Mouse (Mus musculus): ENCODE measurements around the gene Washc2. TPM values are rescaled to one million over a fixed set of nuclear protein-coding genes. Genes with fewer than 3 reads are reported as not detected.

Washc2 gene
- polyA plus RNA-seq, 1 experiment from 2014 or later: 34.2 TPM

DNA sequence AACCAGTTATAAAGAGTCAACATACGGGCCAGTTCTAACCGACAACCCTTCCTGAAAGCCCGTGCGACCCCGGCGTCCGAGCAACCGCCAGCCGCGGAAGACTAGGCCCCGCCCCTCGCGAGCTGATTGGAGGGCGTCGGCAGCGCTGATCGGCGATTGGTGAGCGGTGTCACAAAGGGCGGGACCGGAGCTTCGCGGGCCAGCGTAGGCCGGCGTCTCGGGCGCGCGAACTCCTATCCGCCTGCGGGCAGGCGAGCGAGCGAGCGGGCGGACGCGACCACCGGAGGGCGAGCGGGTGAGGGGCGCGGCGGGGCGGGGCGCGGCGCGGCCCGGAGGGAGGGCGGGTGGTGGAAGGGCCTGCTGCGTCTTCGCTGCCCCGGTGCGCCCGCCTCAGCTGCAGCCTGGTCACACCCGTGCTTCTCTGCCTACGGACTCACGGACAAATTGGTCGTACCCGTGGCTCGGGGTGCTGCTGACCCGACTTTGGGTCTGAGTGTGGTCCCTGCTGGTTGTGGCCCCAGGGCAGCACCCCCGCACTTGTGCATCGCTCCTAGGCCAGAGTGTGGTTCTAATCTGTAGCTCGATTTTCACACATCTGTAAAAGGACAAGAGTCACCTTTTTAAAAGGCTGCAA, 56.3 kb downstream of the Washc2 start, which contains the start of gene Zfand4:
Zfand4 (plus strand) TSS at position 205 of the 634 bp plus-strand sequence.
- H3K9ac ChIP-seq (ENCODE audit: low read length): peak within 1 kb of the TSS; percentile 82
- H3K4me3 ChIP-seq (ENCODE audit: control insufficient read depth in 1 of 2, insufficient read depth in 1 of 2, low read depth in 1 of 2, low read length in 2 of 2): peak within 1 kb of the TSS; percentile 64 to 82
- H3K4me2 ChIP-seq (ENCODE audit: low read length): peak within 1 kb of the TSS; percentile 88
- H3K4me1 ChIP-seq (ENCODE audit: control insufficient read depth in 2 of 2, insufficient read depth in 2 of 2, low read length in 2 of 2): peaks cover 5 to 6% of the 10 kb centered on the region in 2 experiments; a peak in 2 of 4 replicates
- ATAC-seq (ENCODE audit: insufficient number of reproducible peaks, insufficient read depth, low FRiP score, low read depth): peak; percentile 97
- peaks cover 30% of the 10 kb centered on the region for H3K36me3 ChIP-seq (ENCODE audit: control insufficient read depth, insufficient read depth, low read length)
- under 1% methylated on average over 66 of the region's 67 CpGs for WGBS
- peak within 1 kb of the TSS in 1 of 2 experiments; percentile 33; a peak in 1 of 4 replicates for H3K27ac ChIP-seq (replicated peaks in 1 of 2; ENCODE audit: control insufficient read depth in 1 of 2, insufficient read depth in 1 of 2, low read depth in 2 of 2, low read length in 2 of 2)
- no peaks in the 10 kb centered on the region for H3K27me3 ChIP-seq (ENCODE audit: control insufficient read depth, insufficient read depth, low read length)
- no peaks in the 10 kb centered on the region for H3K9me3 ChIP-seq (ENCODE audit: control insufficient read depth, low read length)

- no peak overlapping the region for H3K27ac ChIP-seq (replicated peaks in 1 of 2; ENCODE audit: control insufficient read depth in 1 of 2, insufficient read depth in 1 of 2, low read depth in 2 of 2, low read length in 2 of 2)
- WGBS: 91% methylated on average over 11 of the region's 11 CpGs
- peak overlapping the region in 1 of 2 experiments; percentile 64; a peak in 2 of 4 replicates for H3K4me3 ChIP-seq (ENCODE audit: control insufficient read depth in 1 of 2, insufficient read depth in 1 of 2, low read depth in 1 of 2, low read length in 2 of 2)
- peaks cover 26% of the 10 kb centered on the region for H3K36me3 ChIP-seq (ENCODE audit: control insufficient read depth, insufficient read depth, low read length)
- peak overlapping the region; percentile 88 for H3K4me2 ChIP-seq (ENCODE audit: low read length)
- peaks cover 5 to 6% of the 10 kb centered on the region in 2 experiments; a peak in 2 of 4 replicates for H3K4me1 ChIP-seq (ENCODE audit: control insufficient read depth in 2 of 2, insufficient read depth in 2 of 2, low read length in 2 of 2)
- H3K27me3 ChIP-seq (ENCODE audit: control insufficient read depth, insufficient read depth, low read length): no peaks in the 10 kb centered on the region
- H3K9ac ChIP-seq (ENCODE audit: low read length): no peak overlapping the region
- H3K9me3 ChIP-seq (ENCODE audit: control insufficient read depth, low read length): no peaks in the 10 kb centered on the region
- no peak for ATAC-seq (ENCODE audit: insufficient number of reproducible peaks, insufficient read depth, low FRiP score, low read depth)
Measured at GRCm38 (mm10) chr6:116264836-116265235, 57.0 kb downstream of the Washc2 start.

DNA sequence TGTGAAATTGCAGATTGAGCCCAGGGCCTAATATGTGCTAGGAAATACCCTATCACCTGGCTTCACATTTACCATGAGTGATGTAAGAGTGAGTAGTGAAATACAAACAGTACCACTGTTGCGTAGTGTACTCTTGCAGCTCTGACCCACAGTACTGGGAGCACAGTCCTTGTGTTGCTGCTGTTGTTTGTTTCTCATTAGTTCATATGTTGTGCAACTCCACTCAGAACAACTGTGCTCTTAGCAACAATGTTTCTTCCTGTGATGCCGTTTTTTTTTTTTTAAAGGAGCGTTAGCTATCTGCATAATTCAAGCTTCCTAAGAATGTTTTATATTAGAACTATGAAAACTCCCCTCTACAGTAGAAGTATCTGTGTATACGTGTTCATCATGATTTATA, 57.8 kb downstream of the Washc2 start:
- ATAC-seq (ENCODE audit: insufficient number of reproducible peaks, insufficient read depth, low FRiP score, low read depth): no peak

GRCm38 (mm10) chr6:116266273-116267109, 58.7 kb downstream of the Washc2 start:
- Histone ChIP-seq H3K36me3 (ENCODE audit: control insufficient read depth, insufficient read depth, low read length) (peaks cover 10% of the 10 kb centered on the region), H3K4me2 (ENCODE audit: low read length) (peak overlapping the region; percentile 48), H3K27me3 (ENCODE audit: control insufficient read depth, insufficient read depth, low read length) (no peaks in the 10 kb centered on the region), H3K27ac (replicated peaks in 1 of 2; ENCODE audit: control insufficient read depth in 1 of 2, insufficient read depth in 1 of 2, low read depth in 2 of 2, low read length in 2 of 2) (no peak overlapping the region), H3K9me3 (ENCODE audit: control insufficient read depth, low read length) (no peaks in the 10 kb centered on the region), H3K4me1 (ENCODE audit: control insufficient read depth in 2 of 2, insufficient read depth in 2 of 2, low read length in 2 of 2) (peaks cover 5 to 6% of the 10 kb centered on the region in 2 experiments; a peak in 2 of 4 replicates), H3K4me3 (ENCODE audit: control insufficient read depth in 1 of 2, insufficient read depth in 1 of 2, low read depth in 1 of 2, low read length in 2 of 2) (peak overlapping the region in 1 of 2 experiments; percentile 2; a peak in 1 of 4 replicates), H3K9ac (ENCODE audit: low read length) (no peak overlapping the region)
- 24% methylated on average over 11 of the region's 11 CpGs for WGBS
- ATAC-seq (ENCODE audit: insufficient number of reproducible peaks, insufficient read depth, low FRiP score, low read depth): no peak

More for the DNA sequence above, 57.8 kb downstream of the Washc2 start:
- Histone ChIP-seq H3K4me3 (ENCODE audit: control insufficient read depth in 1 of 2, insufficient read depth in 1 of 2, low read depth in 1 of 2, low read length in 2 of 2) (no peak overlapping the region), H3K36me3 (ENCODE audit: control insufficient read depth, insufficient read depth, low read length) (peaks cover 19% of the 10 kb centered on the region), H3K27ac (replicated peaks in 1 of 2; ENCODE audit: control insufficient read depth in 1 of 2, insufficient read depth in 1 of 2, low read depth in 2 of 2, low read length in 2 of 2) (no peak overlapping the region), H3K9me3 (ENCODE audit: control insufficient read depth, low read length) (no peaks in the 10 kb centered on the region), H3K9ac (ENCODE audit: low read length) (no peak overlapping the region), H3K4me2 (ENCODE audit: low read length) (no peak overlapping the region), H3K4me1 (ENCODE audit: control insufficient read depth in 2 of 2, insufficient read depth in 2 of 2, low read length in 2 of 2) (peaks cover 5 to 6% of the 10 kb centered on the region in 2 experiments; a peak in 2 of 4 replicates), H3K27me3 (ENCODE audit: control insufficient read depth, insufficient read depth, low read length) (no peaks in the 10 kb centered on the region)
- 84% methylated on average over 4 of the region's 4 CpGs for WGBS

- Histone ChIP-seq H3K27ac (replicated peaks in 1 of 2; ENCODE audit: control insufficient read depth in 1 of 2, insufficient read depth in 1 of 2, low read depth in 2 of 2, low read length in 2 of 2) (no peak overlapping the region), H3K4me2 (ENCODE audit: low read length) (no peak overlapping the region), H3K4me3 (ENCODE audit: control insufficient read depth in 1 of 2, insufficient read depth in 1 of 2, low read depth in 1 of 2, low read length in 2 of 2) (no peak overlapping the region), H3K9me3 (ENCODE audit: control insufficient read depth, low read length) (no peaks in the 10 kb centered on the region), H3K9ac (ENCODE audit: low read length) (no peak overlapping the region), H3K4me1 (ENCODE audit: control insufficient read depth in 2 of 2, insufficient read depth in 2 of 2, low read length in 2 of 2) (peaks cover 5 to 6% of the 10 kb centered on the region in 2 experiments; a peak in 2 of 4 replicates), H3K27me3 (ENCODE audit: control insufficient read depth, insufficient read depth, low read length) (no peaks in the 10 kb centered on the region), H3K36me3 (ENCODE audit: control insufficient read depth, insufficient read depth, low read length) (peaks cover 7% of the 10 kb centered on the region)
- WGBS: 88% methylated on average over 1 of the region's 1 CpGs
- ATAC-seq (ENCODE audit: insufficient number of reproducible peaks, insufficient read depth, low FRiP score, low read depth): no peak
Measured at GRCm38 (mm10) chr6:116267110-116267423, 59.2 kb downstream of the Washc2 start.

- Histone ChIP-seq H3K4me3 (ENCODE audit: control insufficient read depth in 1 of 2, insufficient read depth in 1 of 2, low read depth in 1 of 2, low read length in 2 of 2) (no peak overlapping the region), H3K4me2 (ENCODE audit: low read length) (no peak overlapping the region), H3K27ac (replicated peaks in 1 of 2; ENCODE audit: control insufficient read depth in 1 of 2, insufficient read depth in 1 of 2, low read depth in 2 of 2, low read length in 2 of 2) (no peak overlapping the region), H3K27me3 (ENCODE audit: control insufficient read depth, insufficient read depth, low read length) (no peaks in the 10 kb centered on the region), H3K36me3 (ENCODE audit: control insufficient read depth, insufficient read depth, low read length) (no peaks in the 10 kb centered on the region), H3K9ac (ENCODE audit: low read length) (no peak overlapping the region), H3K9me3 (ENCODE audit: control insufficient read depth, low read length) (no peaks in the 10 kb centered on the region), H3K4me1 (ENCODE audit: control insufficient read depth in 2 of 2, insufficient read depth in 2 of 2, low read length in 2 of 2) (no peaks in the 10 kb centered on the region)
- 72% methylated on average over 4 of the region's 4 CpGs for WGBS
- no peak for ATAC-seq (ENCODE audit: insufficient number of reproducible peaks, insufficient read depth, low FRiP score, low read depth)
Measured at GRCm38 (mm10) chr6:116275695-116276094, 67.9 kb downstream of the Washc2 start.

GRCm38 (mm10) chr6:116278679-116279317, 71.0 kb downstream of the Washc2 start:
- Histone ChIP-seq H3K9ac (ENCODE audit: low read length) (no peak overlapping the region), H3K4me1 (ENCODE audit: control insufficient read depth in 2 of 2, insufficient read depth in 2 of 2, low read length in 2 of 2) (no peaks in the 10 kb centered on the region), H3K4me2 (ENCODE audit: low read length) (no peak overlapping the region), H3K9me3 (ENCODE audit: control insufficient read depth, low read length) (no peaks in the 10 kb centered on the region), H3K27me3 (ENCODE audit: control insufficient read depth, insufficient read depth, low read length) (no peaks in the 10 kb centered on the region), H3K4me3 (ENCODE audit: control insufficient read depth in 1 of 2, insufficient read depth in 1 of 2, low read depth in 1 of 2, low read length in 2 of 2) (no peak overlapping the region), H3K27ac (replicated peaks in 1 of 2; ENCODE audit: control insufficient read depth in 1 of 2, insufficient read depth in 1 of 2, low read depth in 2 of 2, low read length in 2 of 2) (no peak overlapping the region), H3K36me3 (ENCODE audit: control insufficient read depth, insufficient read depth, low read length) (no peaks in the 10 kb centered on the region)
- no peak for ATAC-seq (ENCODE audit: insufficient number of reproducible peaks, insufficient read depth, low FRiP score, low read depth)
- 63% methylated on average over 5 of the region's 5 CpGs for WGBS

Measured in heart, embryonic 14.5 days (tissue).